Mouse (Mus musculus): ENCODE measurements around the gene Nipal1.

DNA sequence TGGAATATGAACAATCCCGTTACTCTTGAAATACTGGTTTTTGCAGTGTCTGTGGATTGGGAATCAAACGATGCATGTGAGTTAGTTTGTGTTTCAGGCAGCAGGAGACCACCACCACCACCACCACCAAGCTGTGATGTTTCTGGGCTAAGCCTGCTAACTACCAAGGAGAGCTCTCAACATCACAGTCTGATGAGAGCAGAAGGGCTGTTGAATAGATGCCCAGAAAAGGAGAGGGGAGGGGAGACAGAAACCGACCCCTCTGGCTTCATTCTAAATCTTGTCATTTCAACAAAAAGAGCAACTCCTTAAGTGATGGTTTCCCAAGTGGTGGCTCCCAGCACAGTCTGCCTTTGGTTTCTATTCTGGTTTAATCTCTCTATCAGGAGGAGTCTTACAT, 50.7 kb downstream of the Nipal1 start:
- TF ChIP-seq CTCF (IDR thresholded peaks at IDR 0.05; ENCODE audit: low read depth, low read length) (no peak), POLR2A (IDR thresholded peaks at IDR 0.05; ENCODE audit: insufficient read depth, low read length) (no peak)

All from ES-Bruce4 (cell line).